34 mouse cellular contexts compared by ENCODE assay signal in the genomic region with DNA sequence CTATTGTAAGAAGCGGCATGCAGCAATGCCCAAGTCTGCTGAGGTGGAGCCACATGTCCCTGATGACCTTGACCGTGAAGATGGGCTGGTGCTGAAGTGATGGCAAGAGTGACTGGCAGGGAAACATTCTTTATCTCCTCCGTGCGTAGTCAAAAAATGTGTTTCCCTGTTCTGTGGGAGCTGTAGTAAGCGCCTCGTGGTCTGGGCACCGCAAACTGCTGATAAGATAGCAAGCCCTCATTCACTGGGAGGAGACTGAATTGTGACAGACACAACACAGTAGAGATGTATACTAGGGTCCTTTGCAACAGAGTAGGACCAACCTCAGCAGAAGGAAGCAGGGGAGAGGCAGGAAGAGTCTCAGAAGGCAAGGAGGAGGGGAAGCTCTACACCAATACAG. TPM values are rescaled to one million over a fixed set of nuclear protein-coding genes. Genes with fewer than 3 reads are reported as not detected.
A peak's percentile ranks its signal among the peaks of the same experiment; 100 is the strongest.
DNase-seq lines count a peak whose midpoint lies in the region; ATAC-seq lines count a peak whose summit lies in the region.
"Had no signal": no experiment of that assay in that cellular context is flagged by ENCODE, and none has a peak within 500 bp of the region (broad histone marks: within the 10 kb centered on the region; RNA-seq: fewer than 3 reads in every experiment).

No protein-coding gene starts in this region.

- ATAC-seq in heart, embryonic 15.5 days (replicated peaks; ENCODE audit: insufficient number of reproducible peaks, insufficient read depth, low FRiP score, low read depth) = 0 out of 2 replicates have a peak, but pooled peaks have one; percentile 14
- ATAC-seq in megakaryocyte-erythroid progenitor cell, adult 5-6 weeks (replicated peaks; ENCODE audit: low FRiP score, low TSS enrichment, poor library complexity, severe bottlenecking) = peak; percentile 85
- ATAC-seq: forebrain, embryonic 15.5 days had no signal

- no peak overlapping the region for H3K4me2 ChIP-seq in heart, embryonic 15.5 days
- H3K4me2 ChIP-seq: embryonic facial prominence, embryonic 13.5 days; forebrain, embryonic 15.5 days; hindbrain, embryonic 14.5 days; midbrain, embryonic 11.5 days; neural tube, embryonic 12.5 days had no signal

- intact Hi-C loops in heart, postnatal 14 days (cut with DNase I) = no loop called here

- H3K9ac ChIP-seq in heart, embryonic 15.5 days = no peak overlapping the region
- H3K9ac ChIP-seq: embryonic facial prominence, embryonic 13.5 days; forebrain, embryonic 15.5 days; hindbrain, embryonic 14.5 days; neural tube, embryonic 12.5 days had no signal

- H3K4me1 ChIP-seq in heart, embryonic 15.5 days (replicated peaks) = peaks cover 6% of the 10 kb centered on the region
- H3K4me1 ChIP-seq: embryonic facial prominence, embryonic 13.5 days; neural tube, embryonic 12.5 days had no signal

- H3K9me3 ChIP-seq in heart, embryonic 15.5 days (replicated peaks) = no peaks in the 10 kb centered on the region
- H3K9me3 ChIP-seq: embryonic facial prominence, embryonic 13.5 days; forebrain, embryonic 10.5 days; forebrain, embryonic 15.5 days; G1E; heart, embryonic 10.5 days; neural tube, embryonic 12.5 days had no signal

- H3K27ac ChIP-seq in heart, embryonic 15.5 days = no peak overlapping the region
- H3K27ac ChIP-seq: embryonic facial prominence, embryonic 13.5 days; forebrain, embryonic 10.5 days; forebrain, embryonic 15.5 days; heart, embryonic 10.5 days; hindbrain, embryonic 14.5 days; neural tube, embryonic 12.5 days; stomach, postnatal 0 days had no signal

- no peak overlapping the region for H3K4me3 ChIP-seq in heart, embryonic 15.5 days
- H3K4me3 ChIP-seq: embryonic facial prominence, embryonic 13.5 days; forebrain, embryonic 10.5 days; forebrain, embryonic 15.5 days; heart, embryonic 10.5 days; myocyte; neural tube, embryonic 12.5 days had no signal

- 21% methylated on average over 7 of the region's 7 CpGs for WGBS in heart, embryonic 15.5 days

- DNase-seq in heart, adult 11 months = peak; percentile 61
- DNase-seq in heart, adult 18-20 months = no peak
- DNase-seq in heart, postnatal 14 days = no peak
- DNase-seq in ovary, postnatal 36 days (ENCODE audit: low spot score) = peak; percentile 8
- DNase-seq in ovary, postnatal 14 days (ENCODE audit: low spot score) = no peak
- no peak for DNase-seq in lung, postnatal 25 days (ENCODE audit: low spot score)
- DNase-seq: adrenal gland, postnatal 14 days; cerebellum, adult 11 months; cerebellum, adult 9-10 months; gastrocnemius, postnatal 25 days; kidney, adult 11 months; kidney, postnatal 14 days; liver; lung, postnatal 4 days; right cerebral cortex, adult 18-20 months; right cerebral cortex, postnatal 4 days; thymus, adult 18-20 months; thymus, postnatal 25 days had no signal

- no peaks in the 10 kb centered on the region for H3K36me3 ChIP-seq in heart, embryonic 15.5 days
- H3K36me3 ChIP-seq: embryonic facial prominence, embryonic 13.5 days; forebrain, embryonic 10.5 days; forebrain, embryonic 15.5 days; G1E; heart, embryonic 10.5 days; neural tube, embryonic 12.5 days had no signal

- H3K27me3 ChIP-seq in heart, embryonic 15.5 days = no peaks in the 10 kb centered on the region
- H3K27me3 ChIP-seq: embryonic facial prominence, embryonic 13.5 days; forebrain, embryonic 15.5 days; neural tube, embryonic 12.5 days had no signal

RNA-seq across cellular contexts. Expression of a gene that starts 10.5 kb away (rescaled TPM):
- total RNA-seq in heart, adult 18-20 months (2021) = under 1 TPM; 0.37 to 0.80 TPM
- 2.8 and 2.9 TPM in 2 replicates for polyA plus RNA-seq in heart, embryonic 15.5 days (2015; fragmentation: Nextera tagmentation; extraction: Ambion mirVana)
- 1 to 10 TPM; 1.0 to 2.0 TPM for total RNA-seq in heart, postnatal 14 days (2021)
- total RNA-seq in megakaryocyte-erythroid progenitor cell, adult 5-6 weeks (2014; fragmentation: Nextera tagmentation) = not detected in 2 replicates
- not detected in 2 replicates for total RNA-seq in megakaryocyte-erythroid progenitor cell, adult 5-6 weeks (2017)
- total RNA-seq: gastrocnemius, adult 18-20 months; gastrocnemius, postnatal 25 days had no signal
- polyA plus RNA-seq: G1E; kidney, embryonic 14.5 days; limb, embryonic 11.5 days; spleen, adult 2 months had no signal

Comparison
In these comparisons a context has a peak if more than half of its experiments do, and no peak if none do; other contexts are left out.
1. DNase-seq: peak in heart, adult 11 months (single experiment) and ovary, postnatal 36 days (single experiment); none in heart, adult 18-20 months (0 of 2), heart, postnatal 14 days (0 of 2), ovary, postnatal 14 days (single experiment) and lung, postnatal 25 days (single experiment).